Mouse (Mus musculus) cortical plate, adult 2 months (tissue): ENCODE data around the gene Ptger4.

ENCODE experiments used
- CTCF ChIP-seq: fragments of 200-500 bp; IDR thresholded peaks from 2 replicates; pipeline ENCODE4 v1.5.1; 2011; ENCODE audit warnings: mild to moderate bottlenecking, control low read depth, low read length; ENCODE audit not compliant: insufficient read depth; ENCODE audit errors: extremely low read depth
- POLR2A ChIP-seq: fragments of 200-500 bp; IDR thresholded peaks from 2 replicates; pipeline ENCODE4 v1.6.1; 2011; ENCODE audit warnings: mild to moderate bottlenecking, low read length, control low read depth; ENCODE audit not compliant: insufficient read depth; ENCODE audit errors: extremely low read depth

- TF ChIP-seq CTCF: no peak
- TF ChIP-seq POLR2A: no peak
Measured at GRCm38 (mm10) chr15:5234659-5235058, 9.3 kb downstream of the Ptger4 start.
